In the genomic region with DNA sequence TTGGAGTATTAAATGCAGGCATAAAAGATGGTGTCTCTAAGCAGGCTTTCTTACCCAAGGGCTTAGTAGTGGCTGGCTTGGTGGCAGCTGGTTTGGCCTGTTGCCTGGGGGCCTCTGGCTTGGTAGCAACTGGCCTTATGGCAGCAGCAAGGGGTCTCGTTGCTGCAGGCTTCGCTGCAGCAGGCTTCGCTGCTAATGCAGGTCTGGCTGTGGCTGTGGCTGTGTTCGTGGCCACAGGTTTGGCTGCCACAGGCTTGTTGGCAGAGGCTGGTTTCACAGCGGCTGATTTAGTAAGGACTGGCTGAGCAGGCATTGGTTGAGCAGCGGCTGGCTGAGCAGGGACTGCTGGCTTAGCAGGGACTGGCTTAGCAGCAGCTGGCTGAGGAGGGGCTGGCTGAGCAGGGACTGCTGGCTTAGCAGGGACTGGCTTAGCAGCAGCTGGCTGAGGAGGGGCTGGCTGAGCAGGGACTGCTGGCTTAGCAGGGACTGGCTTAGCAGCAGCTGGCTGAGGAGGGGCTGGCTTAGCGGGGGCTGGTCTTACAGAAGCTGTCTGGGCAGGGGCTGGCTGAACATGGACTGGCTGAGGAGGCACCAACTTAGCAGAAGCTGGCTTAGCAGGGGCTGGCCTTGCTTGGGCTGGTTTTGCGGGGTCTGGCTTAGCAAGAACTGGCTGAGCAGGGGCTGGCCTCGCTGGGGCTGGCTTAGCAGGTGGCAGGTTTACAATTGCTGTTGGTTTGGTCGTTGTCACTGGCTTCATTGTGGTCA, we compare ENCODE assay signal across 9 mouse cellular contexts.
DNase-seq lines count a peak whose midpoint lies in the region; ATAC-seq and TF ChIP-seq lines count a peak whose summit lies in the region.
"Had no signal": no experiment of that assay in that cellular context is flagged by ENCODE, and none has a peak within 500 bp of the region (broad histone marks: within the 10 kb centered on the region; RNA-seq: fewer than 3 reads in every experiment).

No protein-coding gene starts in this region.

- H3K27ac ChIP-seq in forebrain, embryonic 13.5 days: no peak overlapping the region
- peak overlapping the region; percentile 90 for H3K27ac ChIP-seq in lung, embryonic 14.5 days (ENCODE audit: low read depth)
- H3K27ac ChIP-seq: layer of hippocampus, adult 2 months had no signal

- peak; percentile 82 for ATAC-seq in forebrain, embryonic 13.5 days
- ATAC-seq in lung, embryonic 14.5 days (ENCODE audit: insufficient read depth): peak; percentile 98

- no peaks in the 10 kb centered on the region for H3K4me1 ChIP-seq in forebrain, embryonic 13.5 days
- peaks cover 4% of the 10 kb centered on the region; the same call in 1 of the 2 replicates for H3K4me1 ChIP-seq in lung, embryonic 14.5 days (ENCODE audit: insufficient read depth)

- no peak overlapping the region for H3K4me2 ChIP-seq in forebrain, embryonic 13.5 days
- H3K4me2 ChIP-seq in lung, embryonic 14.5 days: peak overlapping the region; percentile 48

- no peak overlapping the region for H3K9ac ChIP-seq in forebrain, embryonic 13.5 days
- H3K9ac ChIP-seq in lung, embryonic 14.5 days: peak overlapping the region; percentile 32; the same call in 1 of the 2 replicates

- no peak overlapping the region for H3K4me3 ChIP-seq in forebrain, embryonic 13.5 days
- H3K4me3 ChIP-seq in lung, embryonic 14.5 days (ENCODE audit: low read depth, low read length): no peak overlapping the region
- H3K4me3 ChIP-seq: layer of hippocampus, adult 2 months had no signal

- no peaks in the 10 kb centered on the region for H3K9me3 ChIP-seq in forebrain, embryonic 13.5 days (replicated peaks)
- H3K9me3 ChIP-seq in lung, embryonic 14.5 days (ENCODE audit: low read depth, low read length): no peaks in the 10 kb centered on the region

- WGBS in forebrain, embryonic 13.5 days: 18% methylated on average over 10 of the region's 10 CpGs
- 14% methylated on average over 10 of the region's 10 CpGs for WGBS in lung, embryonic 14.5 days

- DNase-seq in right cerebral cortex, postnatal 10 days (ENCODE audit: low spot score in 2 of 2): peak; percentile 51 to 65
- DNase-seq in right cerebral cortex, adult 18-20 months: no peak
- DNase-seq in heart, postnatal 10 days: peak; percentile 62 to 70
- DNase-seq in lung, embryonic 14.5 days: peak; percentile 78
- peak; percentile 55 for DNase-seq in retina, embryonic 14.5 days (ENCODE audit: low spot score)
- no peak for DNase-seq in cerebellum, adult 11 months
- DNase-seq in left cerebral cortex, adult 11 months (ENCODE audit: low spot score): no peak

- H3K27me3 ChIP-seq in forebrain, embryonic 13.5 days: no peaks in the 10 kb centered on the region
- H3K27me3 ChIP-seq in lung, embryonic 14.5 days (ENCODE audit: insufficient read depth, low read length): no peaks in the 10 kb centered on the region

- H3K36me3 ChIP-seq in forebrain, embryonic 13.5 days (ENCODE audit: poor library complexity, severe bottlenecking): no peaks in the 10 kb centered on the region
- peaks cover 27% of the 10 kb centered on the region for H3K36me3 ChIP-seq in lung, embryonic 14.5 days (ENCODE audit: insufficient read depth)

- no peak for TF ChIP-seq CTCF in lung, embryonic 14.5 days (IDR thresholded peaks at IDR 0.05; ENCODE audit: low read depth)

- intact Hi-C loops in heart, postnatal 10 days (cut with DNase I): no loop called here

Comparison
In these comparisons a context has a peak if more than half of its experiments do, and no peak if none do; other contexts are left out.
1. DNase-seq: peak in right cerebral cortex, postnatal 10 days (2 of 2), heart, postnatal 10 days (2 of 2), lung, embryonic 14.5 days (single experiment) and retina, embryonic 14.5 days (single experiment); none in right cerebral cortex, adult 18-20 months (single experiment), cerebellum, adult 11 months (single experiment) and left cerebral cortex, adult 11 months (single experiment).